Mouse (Mus musculus) midbrain, embryonic 12.5 days (tissue): ENCODE measurements around the gene Ptprm. TPM values are rescaled to one million over a fixed set of nuclear protein-coding genes. Genes with fewer than 3 reads are reported as not detected.
A peak's percentile ranks its signal among the peaks of the same experiment; 100 is the strongest.

Source experiments
- ATAC-seq: fragments of 200-750 bp; cut with Nextera tagmentation; 2 replicates; pipeline ENCODE4 v1.8.0; 2017; ENCODE audit warnings: low read depth, moderate TSS enrichment, moderate library complexity; ENCODE audit not compliant: low FRiP score
- H3K27ac ChIP-seq: fragments of 300-500 bp; sonication (generic); replicated peaks from 2 replicates; pipeline ENCODE4 v1.5.1; 2016; ENCODE audit warnings: mild to moderate bottlenecking
- H3K27me3 ChIP-seq: fragments of 300-500 bp; sonication (generic); 2 replicates; pipeline ENCODE4 v1.6.1; 2016; ENCODE audit warnings: mild to moderate bottlenecking
- H3K36me3 ChIP-seq: fragments of 300-500 bp; sonication (generic); 2 replicates; pipeline ENCODE4 v1.6.1; 2016
- H3K4me1 ChIP-seq: fragments of 300-500 bp; sonication (generic); 2 replicates; pipeline ENCODE4 v1.6.1; 2016
- H3K4me2 ChIP-seq: fragments of 300-500 bp; sonication (generic); replicated peaks from 2 replicates; pipeline ENCODE4 v1.6.1; 2016; ENCODE audit warnings: mild to moderate bottlenecking, moderate library complexity
- H3K4me3 ChIP-seq: fragments of 300-500 bp; sonication (generic); 2 replicates; pipeline ENCODE4 v1.5.1; 2016; ENCODE audit warnings: mild to moderate bottlenecking
- H3K9ac ChIP-seq: fragments of 300-500 bp; sonication (generic); replicated peaks from 2 replicates; pipeline ENCODE4 v1.6.1; 2016; ENCODE audit warnings: mild to moderate bottlenecking, moderate library complexity
- H3K9me3 ChIP-seq: fragments of 300-500 bp; sonication (generic); 2 replicates; pipeline ENCODE4 v1.6.1; 2016; ENCODE audit warnings: mild to moderate bottlenecking
- WGBS: fragments of 180-500 bp; shearing (Covaris S2); methylation state at CpG from one replicate; pipeline ENCODE4 v1.1.7; 2016; 5-methylcytosine and 5-hydroxymethylcytosine counted together
- polyA plus RNA-seq: library from polyadenylated mRNA; unstranded; fragments of >200 nt; fragmentation: Nextera tagmentation; extraction: Ambion mirVana; gene quantifications from 2 replicates; pipeline ENCODE4 v1.2.1, GENCODE M21; 2016

The Ptprm gene
- polyA plus RNA-seq, 1 experiment from 2014 or later, result 11.8 TPM

DNA sequence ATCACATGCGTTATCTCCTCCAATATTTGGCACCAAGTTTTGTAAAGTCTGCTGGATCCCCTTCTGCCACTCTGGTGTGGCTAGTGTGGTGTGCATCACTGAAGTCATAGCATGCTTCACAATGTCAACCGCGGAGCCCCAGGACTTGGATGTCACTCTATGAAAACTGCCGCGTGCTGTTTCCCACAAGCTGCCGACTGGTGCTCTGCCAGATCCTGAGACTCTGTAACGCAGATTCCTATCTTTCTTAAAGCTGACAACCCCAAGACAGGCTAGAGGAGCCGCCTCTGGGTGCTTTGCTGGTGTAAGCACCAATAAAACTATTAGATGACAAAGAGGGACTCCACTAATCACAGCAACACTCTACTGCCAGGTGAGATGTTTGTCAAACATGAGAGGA lies 546.1 kb downstream of the Ptprm start:
- Histone ChIP-seq H3K36me3 (no peaks in the 10 kb centered on the region), H3K9me3 (no peaks in the 10 kb centered on the region), H3K27me3 (0 out of 2 replicates have a peak, but pooled peaks cover 3% of the 10 kb centered on the region), H3K27ac (no peak overlapping the region), H3K4me2 (no peak overlapping the region), H3K4me3 (no peak overlapping the region), H3K4me1 (no peaks in the 10 kb centered on the region), H3K9ac (no peak overlapping the region)
- no peak for ATAC-seq
- 88% methylated on average over 8 of the region's 8 CpGs for WGBS

GRCm38 (mm10) chr17:66801831-66802687 lies 552.2 kb downstream of the Ptprm start:
- H3K36me3 ChIP-seq, result no peaks in the 10 kb centered on the region
- no peak overlapping the region for H3K4me2 ChIP-seq
- no peak overlapping the region for H3K4me3 ChIP-seq
- WGBS, result 45% methylated on average over 9 of the region's 10 CpGs
- H3K27me3 ChIP-seq, result no peaks in the 10 kb centered on the region
- ATAC-seq, result 0 out of 2 replicates have a peak, but pooled peaks have one; percentile 54
- no peak overlapping the region for H3K27ac ChIP-seq
- no peak overlapping the region for H3K9ac ChIP-seq
- peaks cover 6% of the 10 kb centered on the region for H3K4me1 ChIP-seq
- no peaks in the 10 kb centered on the region for H3K9me3 ChIP-seq

DNA sequence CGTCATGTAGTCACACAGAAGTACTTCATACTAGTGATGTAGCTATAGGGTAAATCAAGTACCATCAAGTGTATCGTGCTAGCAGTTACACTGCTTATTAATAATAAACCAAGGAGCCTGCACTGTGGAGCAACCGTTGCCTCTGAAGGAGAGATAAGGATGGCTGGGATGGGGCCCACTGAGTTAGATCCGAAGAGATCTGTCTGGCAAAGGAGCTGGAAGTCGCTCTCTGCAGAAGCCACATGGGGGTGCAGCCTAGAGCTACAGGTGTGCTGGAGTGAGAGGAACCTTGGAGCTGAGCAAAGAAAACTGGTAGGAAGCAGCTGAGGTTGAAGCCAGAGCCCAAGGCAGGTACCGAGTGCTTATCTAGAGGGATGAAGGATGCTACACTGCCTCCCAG lies 554.0 kb downstream of the Ptprm start:
- no peaks in the 10 kb centered on the region for H3K36me3 ChIP-seq
- H3K4me3 ChIP-seq, result no peak overlapping the region
- ATAC-seq, result no peak
- H3K4me2 ChIP-seq, result no peak overlapping the region
- 92% methylated on average over 6 of the region's 6 CpGs for WGBS
- H3K9ac ChIP-seq, result no peak overlapping the region
- no peaks in the 10 kb centered on the region for H3K27me3 ChIP-seq
- H3K9me3 ChIP-seq, result no peaks in the 10 kb centered on the region
- H3K4me1 ChIP-seq, result peaks cover 6% of the 10 kb centered on the region
- H3K27ac ChIP-seq, result no peak overlapping the region

- no peak for ATAC-seq
- Histone ChIP-seq H3K27ac (no peak overlapping the region), H3K4me2 (no peak overlapping the region), H3K9me3 (no peaks in the 10 kb centered on the region), H3K9ac (no peak overlapping the region), H3K4me1 (peaks cover 28% of the 10 kb centered on the region), H3K4me3 (no peak overlapping the region), H3K27me3 (no peaks in the 10 kb centered on the region), H3K36me3 (no peaks in the 10 kb centered on the region)
- WGBS, result 29% methylated on average over 12 of the region's 12 CpGs
Measured at GRCm38 (mm10) chr17:66786166-66786565, 568.1 kb downstream of the Ptprm start.

DNA sequence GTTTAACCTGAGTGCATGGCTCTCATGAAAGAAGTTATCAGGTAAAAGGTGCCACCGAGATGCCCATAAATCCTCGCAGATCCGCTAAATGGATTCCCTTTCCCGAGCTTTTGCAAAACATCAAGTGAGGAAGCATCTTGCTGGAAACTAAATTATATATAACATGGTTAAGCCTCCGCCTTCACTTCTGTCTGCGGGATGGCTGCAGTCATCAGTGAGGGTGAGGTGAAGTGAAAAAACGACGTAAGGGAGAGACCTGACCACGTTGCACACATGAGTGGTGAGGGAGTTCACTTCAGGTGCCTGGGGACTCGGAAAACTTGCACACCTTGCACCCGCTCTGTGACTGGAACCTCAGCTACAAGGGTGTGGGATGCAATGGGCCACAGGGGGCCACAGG lies 568.7 kb downstream of the Ptprm start:
- Histone ChIP-seq H3K4me2 (no peak overlapping the region), H3K36me3 (no peaks in the 10 kb centered on the region), H3K4me1 (peaks cover 28% of the 10 kb centered on the region), H3K27me3 (no peaks in the 10 kb centered on the region), H3K4me3 (no peak overlapping the region), H3K27ac (no peak overlapping the region), H3K9ac (no peak overlapping the region), H3K9me3 (no peaks in the 10 kb centered on the region)
- 84% methylated on average over 11 of the region's 11 CpGs for WGBS
- no peak for ATAC-seq

DNA sequence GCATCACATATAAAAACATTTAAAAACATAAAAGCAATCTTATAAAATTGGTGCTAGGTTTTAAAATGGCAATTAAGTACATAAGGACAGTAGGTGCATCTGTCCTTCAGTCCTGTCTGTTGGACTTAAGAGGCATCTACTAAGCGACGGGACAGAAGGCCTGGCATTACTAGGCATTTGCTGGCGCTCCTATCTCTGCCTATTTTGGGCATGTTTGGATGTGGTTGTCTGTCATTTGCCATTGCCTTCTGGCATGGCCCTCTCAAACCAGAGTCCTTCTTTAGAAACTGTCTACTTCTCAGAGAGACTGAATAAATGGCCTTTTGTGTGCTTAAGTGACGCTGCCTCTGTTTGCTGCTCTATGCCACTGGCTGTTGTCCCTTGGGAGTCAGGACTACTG lies 570.7 kb downstream of the Ptprm start:
- ATAC-seq, result no peak
- WGBS, result 90% methylated on average over 4 of the region's 4 CpGs
- no peaks in the 10 kb centered on the region for H3K36me3 ChIP-seq
- peaks cover 28% of the 10 kb centered on the region for H3K4me1 ChIP-seq
- no peaks in the 10 kb centered on the region for H3K9me3 ChIP-seq
- H3K9ac ChIP-seq, result no peak overlapping the region
- H3K27ac ChIP-seq, result no peak overlapping the region
- H3K4me2 ChIP-seq, result no peak overlapping the region
- no peaks in the 10 kb centered on the region for H3K27me3 ChIP-seq
- no peak overlapping the region for H3K4me3 ChIP-seq

DNA sequence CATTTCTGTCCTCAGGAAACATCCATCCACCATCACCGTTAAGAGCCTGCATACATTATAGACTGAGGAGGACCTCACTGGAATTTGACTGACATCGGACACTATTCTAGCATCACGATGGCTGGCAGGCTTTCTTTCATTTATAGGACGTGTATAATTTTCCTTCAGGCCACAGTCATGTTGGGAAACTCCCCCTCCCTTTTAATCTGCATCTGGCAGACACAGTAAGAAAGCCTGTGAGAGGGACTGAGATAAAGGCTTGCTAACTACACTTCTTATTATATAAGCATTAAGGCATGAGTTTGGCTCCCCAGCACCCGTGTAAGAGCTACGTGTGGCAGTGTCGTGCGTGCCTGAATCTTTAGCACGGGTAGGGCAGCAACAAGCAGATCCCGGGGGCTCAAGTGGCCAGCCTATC lies 571.2 kb downstream of the Ptprm start:
- 64% methylated on average over 10 of the region's 10 CpGs for WGBS
- Histone ChIP-seq H3K4me1 (peaks cover 28% of the 10 kb centered on the region), H3K36me3 (no peaks in the 10 kb centered on the region), H3K27me3 (no peaks in the 10 kb centered on the region), H3K9me3 (no peaks in the 10 kb centered on the region), H3K9ac (no peak overlapping the region), H3K27ac (no peak overlapping the region; the same call in 1 of the 2 replicates), H3K4me2 (no peak overlapping the region), H3K4me3 (no peak overlapping the region)
- ATAC-seq, result 0 out of 2 replicates have a peak, but pooled peaks have one; percentile 23

GRCm38 (mm10) chr17:66781910-66782309 lies 572.3 kb downstream of the Ptprm start:
- no peak for ATAC-seq

DNA sequence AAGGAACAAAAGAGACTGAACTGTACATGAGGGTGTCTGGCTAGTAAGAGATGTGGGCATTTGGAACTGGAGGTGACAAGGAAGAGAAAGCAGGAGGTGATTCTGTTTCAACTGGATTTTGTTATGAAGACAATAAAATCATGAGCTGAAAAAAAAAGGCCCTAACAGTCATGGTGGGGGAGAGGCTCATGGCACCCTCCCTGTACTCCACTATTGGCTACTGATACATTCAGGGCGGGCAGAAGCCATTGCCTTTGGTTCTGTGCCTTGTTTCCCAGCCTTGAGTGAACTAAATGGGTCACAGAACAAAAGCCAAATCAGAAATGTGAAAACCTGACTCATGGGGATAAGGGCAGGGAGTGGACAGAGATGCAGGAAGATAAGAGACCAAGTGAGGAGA lies 575.2 kb downstream of the Ptprm start:
- H3K27me3 ChIP-seq, result no peaks in the 10 kb centered on the region
- H3K4me2 ChIP-seq, result no peak overlapping the region
- no peak for ATAC-seq
- WGBS, result 87% methylated on average over 1 of the region's 1 CpGs
- no peak overlapping the region for H3K9ac ChIP-seq
- no peaks in the 10 kb centered on the region for H3K36me3 ChIP-seq
- no peaks in the 10 kb centered on the region for H3K9me3 ChIP-seq
- peaks cover 18% of the 10 kb centered on the region for H3K4me1 ChIP-seq
- H3K27ac ChIP-seq, result no peak overlapping the region
- H3K4me3 ChIP-seq, result no peak overlapping the region

More at GRCm38 (mm10) chr17:66781910-66782309, 572.3 kb downstream of the Ptprm start:
- Histone ChIP-seq H3K27me3 (no peaks in the 10 kb centered on the region), H3K27ac (no peak overlapping the region), H3K9me3 (no peaks in the 10 kb centered on the region), H3K4me3 (no peak overlapping the region), H3K9ac (no peak overlapping the region), H3K4me1 (peaks cover 28% of the 10 kb centered on the region), H3K4me2 (no peak overlapping the region), H3K36me3 (no peaks in the 10 kb centered on the region)
- 88% methylated on average over 3 of the region's 3 CpGs for WGBS

DNA sequence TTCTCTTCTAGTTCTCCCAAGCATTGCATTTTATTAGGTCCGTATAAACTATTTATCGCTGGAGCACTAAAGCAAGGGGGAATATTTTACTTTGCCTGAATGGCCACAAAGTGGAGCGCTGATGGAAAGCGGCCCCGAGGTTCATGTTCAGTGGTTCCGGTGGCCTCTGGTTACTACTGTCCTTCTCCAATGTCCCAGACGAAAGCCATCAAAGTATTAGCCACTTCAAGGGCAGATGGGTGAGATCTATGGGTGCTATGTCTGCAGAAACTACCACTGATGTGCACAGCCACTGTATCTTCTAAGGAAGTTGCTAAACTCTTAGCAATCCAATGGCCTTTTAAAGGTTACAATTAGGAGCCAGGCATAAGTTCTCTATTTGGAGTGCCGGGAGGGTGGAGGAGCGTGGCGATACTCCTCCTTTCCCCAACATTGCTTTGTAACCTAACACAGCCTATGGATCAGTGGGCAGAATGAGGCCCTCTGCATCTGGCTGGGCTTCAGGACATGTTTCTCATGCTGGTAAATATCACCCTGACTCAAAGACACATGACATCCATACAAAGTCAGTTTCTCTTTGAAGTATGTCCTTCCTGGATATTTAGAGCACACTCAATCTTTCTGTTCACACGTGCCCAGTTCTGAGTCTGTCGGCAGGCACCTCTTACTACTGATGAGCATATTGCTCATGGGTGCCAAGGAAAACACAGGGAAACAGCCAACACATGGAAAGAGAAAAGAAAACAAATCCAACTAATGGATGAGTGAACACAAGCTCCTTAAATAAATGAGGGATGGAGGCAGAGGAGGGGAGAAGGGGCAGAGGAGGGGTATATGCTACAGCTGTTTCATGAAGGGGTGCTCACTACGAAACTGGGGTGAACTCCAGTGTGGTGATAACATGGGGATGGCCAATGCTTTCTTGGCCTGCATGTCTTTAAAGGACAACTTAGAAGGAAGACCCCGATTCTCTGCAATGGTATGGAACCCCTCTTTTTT lies 584.6 kb downstream of the Ptprm start:
- Histone ChIP-seq H3K4me2 (no peak overlapping the region), H3K36me3 (no peaks in the 10 kb centered on the region), H3K27ac (no peak overlapping the region), H3K9ac (no peak overlapping the region), H3K27me3 (no peaks in the 10 kb centered on the region), H3K9me3 (no peaks in the 10 kb centered on the region), H3K4me3 (no peak overlapping the region), H3K4me1 (peaks cover 9% of the 10 kb centered on the region)
- 91% methylated on average over 14 of the region's 14 CpGs for WGBS
- ATAC-seq, result no peak

DNA sequence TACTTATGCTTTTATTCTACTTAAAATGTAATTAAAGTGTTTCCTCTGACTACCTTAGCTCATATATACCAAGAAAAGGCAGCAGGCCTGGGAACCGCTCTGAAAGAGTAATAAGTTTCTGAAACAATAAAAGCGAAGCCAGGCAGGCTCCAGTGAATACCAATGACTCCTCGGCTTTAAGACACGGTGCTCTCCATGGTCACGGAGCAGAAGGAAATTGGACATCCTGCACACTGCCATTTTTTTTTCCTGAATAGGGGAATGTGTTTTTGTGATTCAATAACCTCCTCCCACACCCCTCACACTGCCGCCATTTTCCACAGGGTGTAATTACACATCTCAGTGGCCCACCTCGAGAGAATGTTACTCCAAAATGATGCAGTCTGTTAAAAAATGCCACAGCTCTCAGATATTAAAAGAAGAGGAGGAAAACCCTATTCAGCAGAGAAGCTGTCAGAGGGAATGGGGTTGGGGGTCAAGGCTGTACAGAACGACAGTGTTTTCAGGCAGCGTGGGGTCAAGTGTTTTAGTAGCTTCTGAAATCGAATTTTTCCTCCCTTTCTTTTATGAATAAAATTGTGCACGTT lies 585.5 kb downstream of the Ptprm start:
- 47% methylated on average over 11 of the region's 11 CpGs for WGBS
- peak; percentile 38; the same call in 1 of the 2 replicates for ATAC-seq

More for the DNA sequence above, 585.5 kb downstream of the Ptprm start:
- Histone ChIP-seq H3K27me3 (no peaks in the 10 kb centered on the region), H3K4me2 (no peak overlapping the region), H3K4me1 (peaks cover 9% of the 10 kb centered on the region), H3K4me3 (no peak overlapping the region), H3K9ac (no peak overlapping the region), H3K27ac (no peak overlapping the region), H3K36me3 (no peaks in the 10 kb centered on the region), H3K9me3 (no peaks in the 10 kb centered on the region)
